Comparison of ENCODE assay signal across 8 mouse cellular contexts in the genomic region with DNA sequence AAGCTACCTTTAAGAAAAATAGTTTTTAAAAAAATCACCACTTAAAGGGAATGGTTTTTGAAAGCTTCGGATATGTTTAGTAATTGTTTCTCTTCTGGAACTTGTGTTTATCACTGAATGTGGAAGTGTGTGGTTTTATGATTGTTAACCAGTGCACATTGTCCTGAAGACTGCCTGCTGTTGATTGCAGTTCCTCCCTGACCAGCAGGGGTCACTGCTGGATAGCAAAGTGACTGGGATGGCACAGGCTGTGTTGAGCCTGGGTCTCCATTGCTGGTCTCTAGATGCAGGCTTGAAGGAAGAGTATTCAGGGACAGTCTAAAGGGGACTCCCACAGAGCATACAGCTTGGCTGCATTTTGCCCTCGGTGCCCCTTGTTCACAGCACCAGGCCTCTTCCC. TPM values are rescaled to one million over a fixed set of nuclear protein-coding genes. Genes with fewer than 3 reads are reported as not detected.
DNase-seq lines count a peak whose midpoint lies in the region; ATAC-seq and TF ChIP-seq lines count a peak whose summit lies in the region.

No protein-coding gene starts in this region.

- H3K27me3 ChIP-seq in heart, postnatal 0 days (ENCODE audit: control insufficient read depth, insufficient read depth, low read length) = no peaks in the 10 kb centered on the region
- H3K27me3 ChIP-seq in liver, embryonic 16.5 days (ENCODE audit: control insufficient read depth, insufficient read depth, low read depth, low read length) = no peaks in the 10 kb centered on the region
- no peaks in the 10 kb centered on the region for H3K27me3 ChIP-seq in neural tube, embryonic 11.5 days (ENCODE audit: control insufficient read depth, insufficient read depth, low read length)
- no peaks in the 10 kb centered on the region for H3K27me3 ChIP-seq in stomach, embryonic 15.5 days (replicated peaks)

- ATAC-seq in erythroid progenitor cell, adult 5-6 weeks (replicated peaks; ENCODE audit: low FRiP score, poor library complexity, severe bottlenecking) = peak; percentile 75
- peak; percentile 58 for ATAC-seq in heart, postnatal 0 days (ENCODE audit: insufficient read depth, low read depth)
- 0 out of 2 replicates have a peak, but pooled peaks have one; percentile 28 for ATAC-seq in liver, embryonic 16.5 days (ENCODE audit: low read depth)
- ATAC-seq in neural tube, embryonic 11.5 days (ENCODE audit: insufficient read depth, low FRiP score, low TSS enrichment) = peak; percentile 75; the same call in 1 of the 2 replicates
- ATAC-seq in stomach, embryonic 15.5 days (ENCODE audit: insufficient read depth, low FRiP score, low read depth) = peak; percentile 51; the same call in 1 of the 2 replicates

- WGBS in heart, postnatal 0 days = 31% methylated on average over 2 of the region's 2 CpGs
- 30% methylated on average over 2 of the region's 2 CpGs for WGBS in liver, embryonic 16.5 days (ENCODE audit: insufficient replicate concordance)
- 38% methylated on average over 2 of the region's 2 CpGs for WGBS in neural tube, embryonic 11.5 days
- WGBS in stomach, embryonic 15.5 days = 35% methylated on average over 2 of the region's 2 CpGs

- peak; percentile 99 for TF ChIP-seq CTCF in heart, postnatal 0 days (IDR thresholded peaks at IDR 0.05; ENCODE audit: low read depth)

- no peak overlapping the region for H3K4me3 ChIP-seq in heart, postnatal 0 days (ENCODE audit: low read depth, low read length)
- no peak overlapping the region for H3K4me3 ChIP-seq in liver, embryonic 16.5 days (ENCODE audit: low read depth, low read length)
- H3K4me3 ChIP-seq in neural tube, embryonic 11.5 days (ENCODE audit: low read depth, low read length) = no peak overlapping the region
- H3K4me3 ChIP-seq in stomach, embryonic 15.5 days (replicated peaks) = no peak overlapping the region

- no peak overlapping the region for H3K27ac ChIP-seq in heart, postnatal 0 days (ENCODE audit: low read depth)
- no peak overlapping the region for H3K27ac ChIP-seq in liver, embryonic 16.5 days (ENCODE audit: low read length)
- no peak overlapping the region for H3K27ac ChIP-seq in neural tube, embryonic 11.5 days (ENCODE audit: low read depth, low read length)
- no peak overlapping the region for H3K27ac ChIP-seq in stomach, embryonic 15.5 days

- DNase-seq in CD4-positive, CD25-positive, alpha-beta regulatory T cell, adult 2 months (ENCODE audit: low read depth, low spot score) = peak; percentile 90
- peak; percentile 87 for DNase-seq in brain, adult 2 months (ENCODE audit: low read depth, low spot score)
- peak; percentile 67 for DNase-seq in heart, postnatal 0 days (ENCODE audit: low spot score)
- DNase-seq in kidney, postnatal 14 days = peak; percentile 88
- peak; percentile 85 for DNase-seq in neural tube, embryonic 11.5 days (ENCODE audit: low spot score)

- no peak overlapping the region for H3K4me2 ChIP-seq in heart, postnatal 0 days (ENCODE audit: low read depth, low read length)
- no peak overlapping the region for H3K4me2 ChIP-seq in liver, embryonic 16.5 days (ENCODE audit: low read depth, low read length)
- H3K4me2 ChIP-seq in neural tube, embryonic 11.5 days (ENCODE audit: low read depth) = no peak overlapping the region
- H3K4me2 ChIP-seq in stomach, embryonic 15.5 days = no peak overlapping the region

- no peak for TF ChIP-seq EP300 in heart, postnatal 0 days (IDR thresholded peaks at IDR 0.05; ENCODE audit: low read depth)

- peaks cover 19% of the 10 kb centered on the region for H3K36me3 ChIP-seq in heart, postnatal 0 days (replicated peaks; ENCODE audit: control insufficient read depth, insufficient read depth, low read length)
- peaks cover 10% of the 10 kb centered on the region for H3K36me3 ChIP-seq in liver, embryonic 16.5 days (ENCODE audit: control insufficient read depth, insufficient read depth)
- H3K36me3 ChIP-seq in neural tube, embryonic 11.5 days (ENCODE audit: control insufficient read depth, insufficient read depth, low read length) = 0 out of 2 replicates have a peak, but pooled peaks cover 3% of the 10 kb centered on the region
- peaks cover 6% of the 10 kb centered on the region for H3K36me3 ChIP-seq in stomach, embryonic 15.5 days

- peaks cover 25% of the 10 kb centered on the region for H3K4me1 ChIP-seq in heart, postnatal 0 days (ENCODE audit: control insufficient read depth, insufficient read depth)
- H3K4me1 ChIP-seq in liver, embryonic 16.5 days (ENCODE audit: control insufficient read depth, low read depth, low read length) = peaks cover 31% of the 10 kb centered on the region
- H3K4me1 ChIP-seq in neural tube, embryonic 11.5 days (ENCODE audit: control insufficient read depth, insufficient read depth, low read length) = peaks cover 16% of the 10 kb centered on the region
- peaks cover 22% of the 10 kb centered on the region for H3K4me1 ChIP-seq in stomach, embryonic 15.5 days

- no peak overlapping the region for H3K9ac ChIP-seq in heart, postnatal 0 days (replicated peaks; ENCODE audit: low read depth, low read length)
- H3K9ac ChIP-seq in liver, embryonic 16.5 days (ENCODE audit: low read depth, low read length) = no peak overlapping the region
- H3K9ac ChIP-seq in neural tube, embryonic 11.5 days (ENCODE audit: low read length) = no peak overlapping the region
- no peak overlapping the region for H3K9ac ChIP-seq in stomach, embryonic 15.5 days

- H3K9me3 ChIP-seq in heart, postnatal 0 days (replicated peaks; ENCODE audit: control insufficient read depth, low read length) = no peaks in the 10 kb centered on the region
- no peaks in the 10 kb centered on the region for H3K9me3 ChIP-seq in liver, embryonic 16.5 days (replicated peaks; ENCODE audit: control insufficient read depth, low read length)
- H3K9me3 ChIP-seq in neural tube, embryonic 11.5 days (ENCODE audit: control insufficient read depth, low read length) = no peaks in the 10 kb centered on the region
- no peaks in the 10 kb centered on the region for H3K9me3 ChIP-seq in stomach, embryonic 15.5 days

RNA-seq across cellular contexts. Expression of gene Ube2g2, which starts 5.4 kb away (rescaled TPM):
- 6.8 and 9.6 TPM in 2 replicates for total RNA-seq in erythroid progenitor cell, adult 5-6 weeks (2015; ENCODE audit: low replicate concordance)
- total RNA-seq in erythroid progenitor cell, adult 5-6 weeks (2017; ENCODE audit: low replicate concordance) = 10.4 and 11.3 TPM in 2 replicates
- total RNA-seq in heart, postnatal 0 days (2014; rRNA removed; ENCODE audit: low replicate concordance) = 54.1 and 56.4 TPM in 2 replicates
- 69.7 and 71.8 TPM in 2 replicates for polyA plus RNA-seq in heart, postnatal 0 days (2015; fragmentation: Nextera tagmentation; extraction: Ambion mirVana)
- polyA plus RNA-seq in liver, embryonic 16.5 days (2015; fragmentation: Nextera tagmentation; extraction: Ambion mirVana) = 43.7 and 46.3 TPM in 2 replicates
- 65.9 and 66.0 TPM in 2 replicates for polyA plus RNA-seq in neural tube, embryonic 11.5 days (2014; fragmentation: Nextera tagmentation; extraction: Ambion mirVana)
- polyA plus RNA-seq in stomach, embryonic 15.5 days (2015; fragmentation: Nextera tagmentation; extraction: Ambion mirVana) = 70.7 and 73.3 TPM in 2 replicates

RNA-seq across cellular contexts. Expression of gene Gm49325, which starts 21.5 kb away (rescaled TPM):
- not detected in 2 replicates for total RNA-seq in erythroid progenitor cell, adult 5-6 weeks (2015; ENCODE audit: low replicate concordance)
- not detected in 2 replicates for total RNA-seq in erythroid progenitor cell, adult 5-6 weeks (2017; ENCODE audit: low replicate concordance)
- total RNA-seq in heart, postnatal 0 days (2014; rRNA removed; ENCODE audit: low replicate concordance) = not detected in 2 replicates
- 6.8 and 13.7 TPM in 2 replicates for polyA plus RNA-seq in heart, postnatal 0 days (2015; fragmentation: Nextera tagmentation; extraction: Ambion mirVana)
- 0.61 TPM in 1 of 2 replicates, not detected in the other for polyA plus RNA-seq in liver, embryonic 16.5 days (2015; fragmentation: Nextera tagmentation; extraction: Ambion mirVana)
- 1.4 and 4.8 TPM in 2 replicates for polyA plus RNA-seq in neural tube, embryonic 11.5 days (2014; fragmentation: Nextera tagmentation; extraction: Ambion mirVana)
- polyA plus RNA-seq in stomach, embryonic 15.5 days (2015; fragmentation: Nextera tagmentation; extraction: Ambion mirVana) = 4.8 TPM in 1 of 2 replicates, not detected in the other

RNA-seq across cellular contexts. Expression of gene Sumo3, which starts 21.6 kb away (rescaled TPM):
- 9.2 and 14.8 TPM in 2 replicates for total RNA-seq in erythroid progenitor cell, adult 5-6 weeks (2015; ENCODE audit: low replicate concordance)
- 21.1 and 33.6 TPM in 2 replicates for total RNA-seq in erythroid progenitor cell, adult 5-6 weeks (2017; ENCODE audit: low replicate concordance)
- 112 and 128 TPM in 2 replicates for total RNA-seq in heart, postnatal 0 days (2014; rRNA removed; ENCODE audit: low replicate concordance)
- 121 and 128 TPM in 2 replicates for polyA plus RNA-seq in heart, postnatal 0 days (2015; fragmentation: Nextera tagmentation; extraction: Ambion mirVana)
- polyA plus RNA-seq in liver, embryonic 16.5 days (2015; fragmentation: Nextera tagmentation; extraction: Ambion mirVana) = 82.3 and 92.2 TPM in 2 replicates
- polyA plus RNA-seq in neural tube, embryonic 11.5 days (2014; fragmentation: Nextera tagmentation; extraction: Ambion mirVana) = 334 and 346 TPM in 2 replicates
- polyA plus RNA-seq in stomach, embryonic 15.5 days (2015; fragmentation: Nextera tagmentation; extraction: Ambion mirVana) = 324 and 334 TPM in 2 replicates

RNA-seq across cellular contexts. Expression of gene Pttg1ip, which starts 46.0 kb away (rescaled TPM):
- total RNA-seq in erythroid progenitor cell, adult 5-6 weeks (2015; ENCODE audit: low replicate concordance) = 62.5 and 73.9 TPM in 2 replicates
- 34.0 and 59.3 TPM in 2 replicates for total RNA-seq in erythroid progenitor cell, adult 5-6 weeks (2017; ENCODE audit: low replicate concordance)
- 117 and 163 TPM in 2 replicates for total RNA-seq in heart, postnatal 0 days (2014; rRNA removed; ENCODE audit: low replicate concordance)
- 117 and 119 TPM in 2 replicates for polyA plus RNA-seq in heart, postnatal 0 days (2015; fragmentation: Nextera tagmentation; extraction: Ambion mirVana)
- 87.3 and 94.5 TPM in 2 replicates for polyA plus RNA-seq in liver, embryonic 16.5 days (2015; fragmentation: Nextera tagmentation; extraction: Ambion mirVana)
- 71.4 and 72.1 TPM in 2 replicates for polyA plus RNA-seq in neural tube, embryonic 11.5 days (2014; fragmentation: Nextera tagmentation; extraction: Ambion mirVana)
- polyA plus RNA-seq in stomach, embryonic 15.5 days (2015; fragmentation: Nextera tagmentation; extraction: Ambion mirVana) = 174 and 178 TPM in 2 replicates

RNA-seq across cellular contexts. Expression of gene Tspear, which starts 58.9 kb away (rescaled TPM):
- not detected in 2 replicates for total RNA-seq in erythroid progenitor cell, adult 5-6 weeks (2015; ENCODE audit: low replicate concordance)
- not detected in 2 replicates for total RNA-seq in erythroid progenitor cell, adult 5-6 weeks (2017; ENCODE audit: low replicate concordance)
- total RNA-seq in heart, postnatal 0 days (2014; rRNA removed; ENCODE audit: low replicate concordance) = 1.1 TPM in 1 of 2 replicates, not detected in the other
- polyA plus RNA-seq in heart, postnatal 0 days (2015; fragmentation: Nextera tagmentation; extraction: Ambion mirVana) = not detected in 2 replicates
- polyA plus RNA-seq in liver, embryonic 16.5 days (2015; fragmentation: Nextera tagmentation; extraction: Ambion mirVana) = 0.05 TPM in 1 of 2 replicates, not detected in the other
- polyA plus RNA-seq in neural tube, embryonic 11.5 days (2014; fragmentation: Nextera tagmentation; extraction: Ambion mirVana) = 0.92 and 1.0 TPM in 2 replicates
- polyA plus RNA-seq in stomach, embryonic 15.5 days (2015; fragmentation: Nextera tagmentation; extraction: Ambion mirVana) = 0.85 and 1.0 TPM in 2 replicates
